Mouse (Mus musculus) lung, adult 2 months (tissue): ENCODE measurements around the gene Prkg1.

Source experiments
- CTCF ChIP-seq: fragments of 200-500 bp; IDR thresholded peaks from 2 replicates; pipeline ENCODE4 v1.5.1; 2011; ENCODE audit warnings: mild to moderate bottlenecking, low read length, control low read depth; ENCODE audit not compliant: insufficient read depth
- POLR2A ChIP-seq: fragments of 200-500 bp; IDR thresholded peaks from 2 replicates; pipeline ENCODE4 v1.6.1; 2011; ENCODE audit warnings: low read depth, mild to moderate bottlenecking, control low read depth, low read length, borderline replicate concordance; ENCODE audit errors: extremely low read depth

DNA sequence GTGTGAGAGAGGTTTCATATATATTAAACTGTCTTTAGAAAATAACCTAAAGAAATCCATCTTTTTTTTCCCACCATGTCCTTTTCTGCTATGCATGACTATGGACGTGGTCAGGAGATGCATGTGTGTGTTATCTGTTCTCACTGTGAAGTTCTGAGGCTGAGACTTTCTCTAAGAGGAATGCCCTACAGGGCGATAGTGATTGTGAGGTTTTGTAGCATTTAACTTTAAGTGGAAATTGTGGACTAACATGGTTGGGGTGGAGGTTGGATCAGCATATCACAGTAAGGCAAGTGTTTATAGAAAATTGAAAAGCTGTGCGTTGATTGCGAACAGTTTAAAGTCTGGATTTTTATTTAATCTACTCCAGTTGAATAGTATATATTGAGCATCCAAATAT lies 618 bp upstream of the Prkg1 start:
- no peak for TF ChIP-seq CTCF
- no peak for TF ChIP-seq POLR2A
